Mouse (Mus musculus) cerebellum, adult 11 months (tissue): Measurements from ENCODE around the gene Olfr1177-ps.

ENCODE experiments used
- DNase-seq: peaks from one replicate; pipeline ENCODE4 v3.0.0; 2022

The Olfr1177-ps gene

DNA sequence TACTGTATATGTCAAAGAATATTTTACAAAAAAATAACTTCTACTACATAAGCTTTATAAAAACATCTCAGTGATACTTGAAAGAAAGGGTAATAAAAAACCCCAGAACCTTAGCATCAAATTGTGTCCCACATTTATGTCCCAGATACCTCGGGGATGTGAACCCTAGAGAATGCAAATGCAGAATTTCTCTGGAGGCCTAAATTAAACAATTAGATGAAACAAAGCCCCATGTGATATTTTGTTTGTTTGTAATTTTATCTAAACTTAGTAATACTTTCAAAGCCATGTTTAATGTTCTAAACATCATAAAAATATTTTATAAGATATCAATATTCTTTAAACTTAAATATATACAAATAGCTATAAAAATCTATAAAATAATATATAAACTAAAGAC, at the start of gene Olfr1177-ps:
TSS of gene Olfr1177-ps (minus strand) at position 101 of the 400 bp plus-strand sequence.
- DNase-seq, result no peak

DNA sequence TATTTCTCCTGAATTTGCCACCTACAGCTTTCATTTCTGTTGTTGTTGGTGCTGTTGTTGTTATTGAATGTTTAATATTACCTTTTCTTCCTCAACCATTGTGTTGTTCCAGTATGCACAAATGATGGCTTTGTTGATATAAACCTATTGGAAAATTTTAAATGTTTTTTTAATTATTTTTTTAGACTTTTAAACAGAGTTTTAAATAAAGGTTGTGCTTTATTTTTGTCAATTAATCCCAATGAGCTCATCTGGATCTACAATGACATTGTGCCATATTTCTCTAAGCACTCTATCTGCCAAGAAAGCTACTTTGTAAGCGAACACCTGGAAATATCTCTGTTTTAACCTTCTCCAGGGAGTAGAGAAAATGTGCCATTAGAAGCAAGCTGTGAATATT, 40.5 kb upstream of the Olfr1177-ps start, which contains the start of gene Olfr1178:
TSS of gene Olfr1178 (plus strand) at position 301 of the 400 bp plus-strand sequence.
- DNase-seq, result no peak

DNA sequence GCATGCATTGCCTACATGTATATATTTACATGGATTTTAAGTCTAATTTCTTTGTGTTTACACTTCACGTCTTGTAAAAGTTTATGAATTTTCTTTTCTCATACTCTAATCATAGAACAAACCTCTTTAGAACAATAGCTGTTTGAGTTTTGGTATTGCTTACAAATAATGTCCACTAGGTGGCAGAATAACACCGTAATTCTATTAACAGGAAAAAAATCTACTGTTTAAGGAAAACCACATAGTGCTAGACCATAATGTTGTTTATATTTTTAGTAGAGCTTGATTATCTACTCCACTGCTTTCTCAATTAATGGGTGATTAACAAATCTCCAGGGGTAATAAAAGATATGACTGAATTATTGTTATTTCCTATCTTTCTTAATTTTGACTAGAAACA, 10.0 kb upstream of the Olfr1177-ps start:
- no peak for DNase-seq

DNA sequence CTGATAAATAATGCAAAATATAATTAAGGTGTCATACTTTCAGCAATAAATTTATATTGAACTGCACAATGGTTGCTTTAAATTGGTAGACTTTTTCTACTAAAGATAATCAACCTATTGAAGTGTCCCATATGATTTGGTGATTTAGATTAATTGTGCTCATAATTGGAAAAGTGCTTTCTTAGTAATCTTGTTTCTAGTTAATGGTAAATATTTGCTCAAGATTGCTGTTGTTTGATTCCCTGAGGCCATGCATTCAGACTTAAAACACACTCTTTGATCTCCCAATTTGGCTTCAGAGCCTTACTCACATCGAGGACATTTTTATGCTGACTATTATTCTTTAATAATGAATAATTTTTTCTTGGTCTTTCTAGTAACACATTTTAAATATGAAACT, 9.9 kb downstream of the Olfr1177-ps start, which contains the start of gene Olfr1176:
TSS of gene Olfr1176 (plus strand) at position 301 of the 400 bp plus-strand sequence.
- DNase-seq, result no peak

DNA sequence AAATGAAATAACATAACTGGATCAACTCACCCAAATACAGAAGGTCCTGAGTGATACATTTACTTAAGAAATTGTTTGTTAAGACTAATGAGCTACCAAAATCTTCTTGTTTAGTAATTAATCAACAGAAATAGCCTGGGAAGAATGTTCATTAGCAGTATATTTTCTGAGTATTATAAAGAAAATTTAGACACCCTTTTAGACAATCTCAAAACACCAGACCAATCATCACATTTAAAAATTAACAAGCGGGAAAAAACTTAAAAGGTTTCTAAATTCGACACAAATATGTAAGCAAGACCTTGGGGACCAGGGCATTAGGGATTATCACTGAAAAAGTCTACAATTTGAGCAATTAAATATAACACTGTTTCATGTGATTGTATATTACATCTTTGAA, 19.2 kb downstream of the Olfr1177-ps start, which contains the start of gene Olfr1175-ps:
TSS of gene Olfr1175-ps (minus strand) at position 101 of the 400 bp plus-strand sequence.
- no peak for DNase-seq

DNA sequence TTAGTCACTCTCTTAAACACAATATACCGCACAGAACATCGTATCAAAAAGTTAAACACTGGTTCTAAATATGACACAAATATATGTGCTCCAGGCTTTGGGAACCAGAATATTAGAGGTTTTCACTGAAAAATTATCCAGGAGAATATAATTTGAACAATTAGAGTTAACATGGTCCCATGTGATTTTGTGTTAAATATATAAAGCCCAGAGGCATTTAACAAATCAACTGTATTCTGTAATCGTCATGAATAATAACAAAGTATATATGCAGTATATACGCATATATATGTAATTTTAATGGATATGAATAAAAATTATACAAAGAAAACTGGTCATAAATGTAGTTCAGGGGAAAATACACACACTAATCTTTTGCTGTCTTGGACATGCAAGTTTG, 31.3 kb downstream of the Olfr1177-ps start, which contains the start of gene Olfr1174-ps:
TSS of gene Olfr1174-ps (minus strand) at position 101 of the 400 bp plus-strand sequence.
- DNase-seq, result no peak
